Mouse (Mus musculus) hindbrain, postnatal 0 days (tissue): ENCODE measurements around the gene Axl. TPM values are rescaled to one million over a fixed set of nuclear protein-coding genes. Genes with fewer than 3 reads are reported as not detected.
A peak's percentile ranks its signal among the peaks of the same experiment; 100 is the strongest.

Experiments
- ATAC-seq: fragments of 200-750 bp; cut with Nextera tagmentation; 2 replicates; pipeline ENCODE4 v1.8.0; 2017; ENCODE audit warnings: mild to moderate bottlenecking, moderate TSS enrichment, moderate library complexity
- DNase-seq: peaks from one replicate; pipeline ENCODE4 v3.0.0-alpha.2; 2015; ENCODE audit warnings: low spot score
- H3K27ac ChIP-seq: fragments of 300-500 bp; sonication (generic); 2 replicates; pipeline ENCODE4 v1.5.1; 2014; ENCODE audit warnings: mild to moderate bottlenecking
- H3K27me3 ChIP-seq: fragments of 300-500 bp; sonication (generic); 2 replicates; pipeline ENCODE4 v1.6.1; 2014; ENCODE audit warnings: low read length, mixed read lengths; ENCODE audit not compliant: insufficient read depth
- H3K36me3 ChIP-seq: fragments of 300-500 bp; sonication (generic); 2 replicates; pipeline ENCODE4 v1.6.1; 2014; ENCODE audit warnings: low read length, mixed read lengths; ENCODE audit not compliant: insufficient read depth
- H3K4me1 ChIP-seq: fragments of 300-500 bp; sonication (generic); 2 replicates; pipeline ENCODE4 v1.6.1; 2014; ENCODE audit warnings: antibody characterized with exemption, low read length, mixed read lengths; ENCODE audit not compliant: insufficient read depth
- H3K4me2 ChIP-seq: fragments of 300-500 bp; sonication (generic); 2 replicates; pipeline ENCODE4 v1.6.1; 2014; ENCODE audit warnings: low read depth, mild to moderate bottlenecking, low read length, moderate library complexity, mixed read lengths
- H3K4me3 ChIP-seq: fragments of 300-500 bp; sonication (generic); 2 replicates; pipeline ENCODE4 v1.5.1; 2014; ENCODE audit warnings: low read length
- H3K9ac ChIP-seq: fragments of 300-500 bp; sonication (generic); replicated peaks from 2 replicates; pipeline ENCODE4 v1.6.1; 2014; ENCODE audit warnings: mild to moderate bottlenecking, low read length, moderate library complexity, mixed read lengths
- H3K9me3 ChIP-seq: fragments of 300-500 bp; sonication (generic); 2 replicates; pipeline ENCODE4 v1.6.1; 2016; ENCODE audit warnings: low read length, mixed read lengths
- CTCF ChIP-seq: IDR thresholded peaks from 2 replicates; pipeline ENCODE4 v1.5.1; 2016; ENCODE audit warnings: antibody characterized with exemption, control low read depth, low read depth
- WGBS: fragments of 180-500 bp; shearing (Covaris S2); extraction: QIAGEN DNeasy Blood & Tissue Kit; methylation state at CpG from one replicate; pipeline ENCODE4 v1.1.7; 2014; 5-methylcytosine and 5-hydroxymethylcytosine counted together
- polyA plus RNA-seq: library from polyadenylated mRNA; unstranded; fragments of >200 nt; fragmentation: Nextera tagmentation; extraction: Ambion mirVana; gene quantifications from 2 replicates; pipeline ENCODE4 v1.2.1, GENCODE M21; 2015
- total RNA-seq: library from RNA; depleted of rRNA; stranded (reverse); fragments of >200 nt; gene quantifications from 2 replicates; pipeline ENCODE4 v1.2.3, GENCODE M21; 2014

Axl gene
- total and polyA plus RNA-seq, 2 experiments from 2014 or later, result 26.8 to 44.3 TPM

- ATAC-seq (no peak), DNase-seq (no peak)
- TF ChIP-seq CTCF, result no peak
- Histone ChIP-seq H3K9me3 (no peaks in the 10 kb centered on the region), H3K27ac (no peak overlapping the region), H3K4me3 (no peak overlapping the region), H3K4me2 (no peak overlapping the region), H3K4me1 (peaks cover 10% of the 10 kb centered on the region; the same call in 1 of the 2 replicates), H3K9ac (no peak overlapping the region), H3K36me3 (no peaks in the 10 kb centered on the region), H3K27me3 (no peaks in the 10 kb centered on the region)
- WGBS, result 39% methylated on average over 1 of the region's 1 CpGs
Observed at GRCm38 (mm10) chr7:25784808-25785207, 3.7 kb downstream of the Axl start.

GRCm38 (mm10) chr7:25783746-25784145 lies 4.8 kb downstream of the Axl start:
- no peaks in the 10 kb centered on the region for H3K9me3 ChIP-seq
- H3K4me2 ChIP-seq, result no peak overlapping the region
- H3K4me1 ChIP-seq, result peaks cover 10% of the 10 kb centered on the region; the same call in 1 of the 2 replicates
- TF ChIP-seq CTCF, result no peak
- ATAC-seq (no peak), DNase-seq (no peak)
- no peak overlapping the region for H3K4me3 ChIP-seq
- H3K27ac ChIP-seq, result no peak overlapping the region
- no peaks in the 10 kb centered on the region for H3K36me3 ChIP-seq
- H3K9ac ChIP-seq, result no peak overlapping the region
- WGBS, result 72% methylated on average over 8 of the region's 8 CpGs
- no peaks in the 10 kb centered on the region for H3K27me3 ChIP-seq

GRCm38 (mm10) chr7:25782744-25783143 lies 5.8 kb downstream of the Axl start:
- ATAC-seq, result no peak
- TF ChIP-seq CTCF, result no peak
- Histone ChIP-seq H3K4me2 (no peak overlapping the region), H3K27me3 (no peaks in the 10 kb centered on the region), H3K4me3 (no peak overlapping the region), H3K4me1 (peaks cover 10% of the 10 kb centered on the region; the same call in 1 of the 2 replicates), H3K36me3 (no peaks in the 10 kb centered on the region), H3K9ac (no peak overlapping the region), H3K27ac (no peak overlapping the region), H3K9me3 (no peaks in the 10 kb centered on the region)
- WGBS, result 76% methylated on average over 6 of the region's 6 CpGs
- no peak for DNase-seq

- Histone ChIP-seq H3K4me1 (peaks cover 7% of the 10 kb centered on the region; the same call in 1 of the 2 replicates), H3K4me2 (peak overlapping the region; percentile 68), H3K9ac (peak overlapping the region; percentile 46; the same call in 1 of the 2 replicates), H3K36me3 (no peaks in the 10 kb centered on the region), H3K9me3 (no peaks in the 10 kb centered on the region), H3K4me3 (peak overlapping the region; percentile 26), H3K27ac (peak overlapping the region; percentile 60; the same call in 1 of the 2 replicates), H3K27me3 (no peaks in the 10 kb centered on the region)
- ATAC-seq (peak; percentile 62; the same call in 1 of the 2 replicates), DNase-seq (no peak)
- TF ChIP-seq CTCF, result no peak
- 44% methylated on average over 11 of the region's 11 CpGs for WGBS
Observed at GRCm38 (mm10) chr7:25781937-25782610, 6.4 kb downstream of the Axl start.

- 6% methylated on average over 33 of the region's 33 CpGs for WGBS
- TF ChIP-seq CTCF, result no peak
- H3K36me3 ChIP-seq, result no peaks in the 10 kb centered on the region
- DNase-seq, result peak; percentile 45
- peaks cover 7% of the 10 kb centered on the region; the same call in 1 of the 2 replicates for H3K4me1 ChIP-seq
- H3K4me2 ChIP-seq, result peak overlapping the region; percentile 68
- H3K27ac ChIP-seq, result peak overlapping the region; percentile 60
- peak overlapping the region; percentile 26 for H3K4me3 ChIP-seq
- no peaks in the 10 kb centered on the region for H3K9me3 ChIP-seq
- ATAC-seq, result peak; percentile 63
- no peaks in the 10 kb centered on the region for H3K27me3 ChIP-seq
- peak overlapping the region; percentile 46 for H3K9ac ChIP-seq
Observed at GRCm38 (mm10) chr7:25781321-25781936, 7.1 kb downstream of the Axl start.

GRCm38 (mm10) chr7:25780753-25781152 lies 7.8 kb downstream of the Axl start:
- Histone ChIP-seq H3K36me3 (no peaks in the 10 kb centered on the region), H3K4me1 (peaks cover 7% of the 10 kb centered on the region; the same call in 1 of the 2 replicates), H3K27ac (peak overlapping the region; percentile 60), H3K4me3 (no peak overlapping the region), H3K9ac (no peak overlapping the region), H3K9me3 (no peaks in the 10 kb centered on the region), H3K4me2 (no peak overlapping the region), H3K27me3 (no peaks in the 10 kb centered on the region)
- no peak for ATAC-seq
- no peak for TF ChIP-seq CTCF
- 32% methylated on average over 4 of the region's 4 CpGs for WGBS
- DNase-seq, result no peak

- Histone ChIP-seq H3K4me3 (no peak overlapping the region), H3K9ac (no peak overlapping the region), H3K27me3 (no peaks in the 10 kb centered on the region), H3K27ac (no peak overlapping the region), H3K4me2 (no peak overlapping the region), H3K36me3 (no peaks in the 10 kb centered on the region), H3K4me1 (peaks cover 7% of the 10 kb centered on the region; the same call in 1 of the 2 replicates), H3K9me3 (no peaks in the 10 kb centered on the region)
- WGBS, result 88% methylated on average over 5 of the region's 5 CpGs
- DNase-seq, result no peak
- TF ChIP-seq CTCF, result no peak
- ATAC-seq, result no peak
Observed at GRCm38 (mm10) chr7:25780021-25780420, 8.5 kb downstream of the Axl start.
